Mouse (Mus musculus): ENCODE measurements around the gene Slc17a1.
A peak's percentile ranks its signal among the peaks of the same experiment; 100 is the strongest.

Slc17a1 gene

DNA sequence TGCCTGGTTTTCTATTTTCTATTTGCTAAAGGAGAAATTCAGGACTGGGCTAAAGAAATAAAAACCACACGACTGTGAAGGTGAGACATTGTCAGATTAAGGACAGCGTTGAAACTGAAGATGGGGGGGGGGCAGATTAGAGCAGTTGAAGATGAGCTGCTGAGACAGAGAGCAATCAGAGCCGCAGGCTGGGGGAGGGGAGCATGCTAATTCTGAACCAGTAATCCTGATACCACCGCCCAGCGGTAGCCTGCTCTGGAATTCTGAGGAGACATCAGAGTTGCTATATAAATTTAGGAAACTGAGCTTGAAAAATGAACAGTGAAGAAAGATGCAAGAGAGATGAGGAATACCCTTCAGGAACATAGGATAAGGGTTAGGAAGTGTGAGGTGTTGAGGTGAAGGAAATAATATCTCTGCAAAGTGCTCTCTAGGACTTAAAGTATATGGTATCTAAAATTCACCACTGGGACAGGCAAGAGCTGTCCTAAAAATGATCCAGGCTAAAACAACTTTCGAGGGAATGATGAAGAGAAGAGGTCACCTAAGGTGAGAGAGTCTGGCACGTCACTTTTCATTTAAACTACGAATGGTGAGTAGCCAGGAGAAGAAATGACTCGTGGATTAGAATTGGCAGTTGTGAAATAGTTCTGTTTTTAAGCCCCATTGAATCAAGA is 25.2 kb downstream of the Slc17a1 start:
- no peak for DNase-seq

- DNase-seq = no peak
Measured at GRCm38 (mm10) chr13:23893269-23893593, 25.7 kb downstream of the Slc17a1 start.

GRCm38 (mm10) chr13:23898242-23898641 is 30.7 kb downstream of the Slc17a1 start:
- DNase-seq = no peak

DNA sequence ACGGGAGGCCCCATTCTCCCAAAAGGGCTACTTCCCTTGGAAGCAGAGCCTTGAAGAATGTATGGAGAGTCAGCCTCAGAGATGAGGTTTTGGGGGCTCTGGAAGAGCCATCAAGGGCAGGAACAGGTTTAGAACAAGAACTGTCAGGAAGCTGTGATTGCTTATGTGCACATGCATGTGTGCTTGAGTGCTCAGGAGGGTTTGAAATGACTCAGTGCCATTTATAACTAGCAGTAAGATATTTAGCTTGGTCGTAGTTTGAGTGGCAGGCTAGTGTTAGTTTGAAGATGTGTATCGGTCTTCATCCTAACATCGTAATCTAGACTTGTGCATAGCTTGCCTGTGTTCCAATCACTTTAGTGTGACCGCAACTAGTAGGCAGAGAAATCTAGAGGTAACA is 39.4 kb downstream of the Slc17a1 start:
- DNase-seq = no peak

- DNase-seq = no peak
Measured at GRCm38 (mm10) chr13:23910121-23910520, 42.6 kb downstream of the Slc17a1 start.

DNA sequence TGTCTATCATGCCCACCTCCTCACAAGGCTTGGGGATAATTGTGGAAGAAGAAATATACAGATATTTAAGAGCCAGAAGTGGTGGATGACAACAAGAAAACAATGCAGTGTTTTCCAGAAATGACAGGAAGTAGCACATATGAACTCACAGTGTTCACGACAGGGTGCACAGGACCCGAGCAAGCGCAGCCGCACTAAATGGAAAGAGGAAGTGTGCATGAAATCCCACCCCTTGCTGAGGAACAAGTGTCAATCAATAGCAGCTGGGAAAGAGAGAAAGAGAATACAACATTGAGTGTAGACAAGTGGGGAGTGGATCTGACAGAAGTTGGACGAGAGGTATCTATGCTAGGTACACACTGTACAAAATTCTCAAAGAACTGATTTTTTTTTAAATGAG is 43.8 kb downstream of the Slc17a1 start:
- DNase-seq = no peak

GRCm38 (mm10) chr13:23913791-23914306 is 46.3 kb downstream of the Slc17a1 start:
- no peak for DNase-seq

DNA sequence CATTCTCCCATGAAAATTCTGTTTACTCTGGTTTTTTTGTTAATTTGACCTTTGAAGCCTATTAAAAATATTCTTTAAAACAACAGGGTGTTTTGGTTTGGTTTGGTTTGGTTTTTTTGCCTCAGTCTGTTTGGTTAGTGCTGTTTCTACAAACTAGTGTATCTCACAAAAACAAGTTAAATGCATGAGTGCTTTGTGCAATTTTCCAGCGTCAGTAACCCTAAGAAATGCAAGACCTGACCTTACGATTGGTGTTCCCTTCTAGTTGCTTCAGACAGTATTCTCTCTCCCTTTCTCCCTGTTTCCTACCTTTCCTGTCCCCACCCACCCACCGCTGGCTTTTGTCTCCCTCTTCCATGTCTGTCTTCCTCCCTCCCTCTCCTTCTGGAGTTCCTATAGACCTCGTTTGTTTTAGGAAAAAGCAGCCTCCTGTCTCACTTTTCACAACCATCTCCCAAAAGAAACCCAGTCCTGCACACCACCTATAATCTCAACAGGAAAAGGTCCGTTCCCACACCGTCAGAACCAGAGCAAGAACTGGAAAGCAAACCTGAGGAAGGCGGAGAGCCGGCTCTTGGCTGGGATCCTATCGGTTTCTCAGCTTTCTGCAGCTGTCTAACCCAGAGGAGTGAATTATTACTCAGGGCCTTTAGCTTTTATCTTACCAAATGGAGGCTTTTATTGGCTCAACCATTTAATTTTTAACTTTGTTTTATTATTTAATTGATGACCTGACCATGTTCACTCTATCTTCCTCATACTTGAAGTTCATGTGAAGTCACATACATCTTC is 47.0 kb downstream of the Slc17a1 start, which contains the start of gene Slc17a4:
TSS of gene Slc17a4 (minus strand) at position 634 of the 792 bp plus-strand sequence.
- DNase-seq = no peak

DNA sequence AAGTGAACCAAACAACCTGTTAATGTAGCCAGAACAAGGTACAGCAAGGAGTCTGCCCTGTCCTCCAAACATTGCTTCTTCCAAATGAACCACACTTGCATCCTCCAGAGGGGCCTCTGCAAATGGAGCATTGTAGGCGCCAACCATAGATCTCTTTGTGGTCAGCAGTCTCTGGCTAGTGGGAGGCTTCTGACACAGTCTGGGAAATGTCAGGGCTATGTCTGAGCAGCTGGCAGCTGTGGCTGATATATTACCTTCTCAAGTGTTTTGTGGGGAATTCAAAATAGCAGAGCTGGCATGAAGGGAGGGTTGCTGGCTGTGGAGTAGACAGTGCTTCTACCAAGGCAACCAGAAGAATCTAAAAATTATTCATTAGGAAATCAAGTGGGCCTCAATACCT is 48.6 kb downstream of the Slc17a1 start:
- no peak for DNase-seq

- DNase-seq = no peak
Measured at GRCm38 (mm10) chr13:23917674-23918073, 50.1 kb downstream of the Slc17a1 start.

DNA sequence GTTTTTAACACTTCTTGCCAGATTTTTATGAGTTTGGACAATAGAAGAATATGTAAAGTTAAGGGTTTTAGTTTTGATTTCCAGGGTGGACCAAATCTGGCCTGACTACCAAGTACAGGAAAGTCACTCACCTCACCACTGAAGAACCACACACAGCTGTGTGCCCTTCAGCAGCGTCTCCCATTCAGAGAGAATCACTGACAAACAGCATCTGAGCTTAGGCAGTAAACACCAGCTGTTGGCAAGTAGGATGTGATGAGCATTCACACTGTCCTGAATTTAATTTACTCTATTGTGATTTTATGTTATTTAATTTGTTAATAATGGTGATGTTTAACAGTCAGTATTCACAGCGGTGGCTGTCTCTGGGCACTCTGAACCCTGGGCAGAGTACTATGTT is 58.2 kb downstream of the Slc17a1 start:
- DNase-seq = no peak

DNA sequence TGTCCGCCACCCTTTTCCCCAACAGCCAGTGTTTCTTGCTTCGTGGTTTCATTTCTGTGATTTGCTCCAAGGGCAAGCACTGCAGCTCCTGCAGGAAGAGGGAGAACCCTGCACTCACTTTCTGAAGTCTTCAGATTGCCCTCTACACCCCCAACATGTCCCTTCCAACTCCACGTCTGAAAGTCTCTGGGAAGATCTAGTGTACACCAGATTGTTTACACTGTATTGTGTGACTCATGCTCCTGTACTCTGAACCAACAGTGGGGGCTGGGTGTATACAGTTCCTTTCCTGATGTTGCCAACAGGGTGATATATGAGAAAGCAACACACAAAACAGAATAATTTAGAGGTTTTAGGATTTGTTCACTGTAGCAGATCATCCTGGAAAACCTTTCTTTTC is 61.1 kb downstream of the Slc17a1 start:
- no peak for DNase-seq

DNA sequence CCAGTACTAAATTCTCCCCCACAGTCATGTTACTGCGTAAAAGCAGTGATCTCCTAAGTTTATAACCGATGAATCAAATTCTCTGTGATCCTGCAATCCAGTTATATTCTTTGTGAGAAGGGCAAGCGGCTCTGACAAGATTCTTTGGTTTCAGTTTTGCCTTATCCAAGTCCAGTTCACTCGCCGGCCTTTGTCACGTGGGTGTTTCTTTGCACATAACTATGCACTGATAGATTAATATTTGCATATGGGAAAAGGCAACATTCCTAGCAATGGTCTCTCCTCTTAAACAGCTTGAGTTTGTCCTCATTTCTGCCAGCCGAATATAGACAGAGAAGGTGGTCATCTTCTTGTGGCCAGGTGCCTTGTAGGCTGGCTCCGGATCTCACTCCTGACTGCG is 62.9 kb downstream of the Slc17a1 start:
- no peak for DNase-seq

DNA sequence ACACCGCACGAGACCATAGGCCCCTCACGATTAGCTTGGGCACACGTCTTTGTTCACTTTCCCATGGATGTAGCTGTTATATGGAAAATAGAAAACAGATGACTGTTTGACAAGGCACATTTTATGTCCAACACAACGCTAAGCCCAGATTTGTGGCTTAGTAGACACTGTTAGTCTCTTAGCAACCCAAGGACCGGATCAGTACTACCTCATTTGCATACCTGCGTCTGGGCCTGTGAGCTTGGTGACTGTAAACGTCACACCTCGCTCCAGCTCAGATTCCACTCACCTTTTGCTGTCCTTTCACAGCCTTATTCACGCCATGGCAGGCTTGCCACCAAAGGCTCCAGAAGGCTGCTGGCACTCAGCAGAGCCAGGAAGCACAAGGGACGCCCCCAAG is 63.4 kb downstream of the Slc17a1 start:
- DNase-seq = no peak

DNA sequence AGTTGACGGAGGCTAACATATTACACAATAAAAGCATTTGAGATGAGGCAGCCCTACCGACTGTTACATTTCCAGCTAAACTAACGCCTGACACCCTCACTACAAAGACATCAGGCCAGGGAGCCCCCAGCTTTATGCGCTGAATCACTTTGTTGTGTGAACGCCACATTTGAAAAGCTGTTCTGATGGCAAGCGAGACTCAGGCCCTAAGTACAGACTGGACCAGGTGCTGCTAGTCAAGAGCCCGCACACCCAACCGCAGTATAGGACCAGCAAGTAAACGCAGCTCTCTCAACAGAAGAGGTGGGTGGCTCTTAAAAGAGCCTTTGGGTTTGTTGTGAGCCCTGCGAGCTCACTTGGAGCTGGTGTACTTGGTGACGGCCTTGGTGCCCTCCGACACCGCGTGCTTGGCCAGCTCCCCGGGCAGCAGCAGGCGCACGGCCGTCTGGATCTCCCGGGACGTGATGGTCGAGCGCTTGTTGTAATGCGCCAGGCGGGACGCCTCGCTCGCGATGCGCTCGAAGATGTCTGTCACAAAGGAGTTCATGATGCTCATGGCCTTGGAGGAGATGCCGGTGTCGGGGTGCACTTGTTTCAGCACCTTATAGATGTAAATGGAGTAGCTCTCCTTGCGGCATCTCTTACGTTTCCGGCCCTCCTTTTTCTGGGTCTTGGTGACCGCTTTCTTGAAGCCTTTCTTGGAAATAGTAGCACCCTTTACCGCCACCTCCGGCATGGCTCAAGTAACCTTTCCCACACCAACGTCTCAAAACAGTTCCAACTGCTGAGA is 66.1 kb downstream of the Slc17a1 start, which contains the start of gene Hist1h2ba:
TSS of gene Hist1h2ba (minus strand) at position 736 of the 790 bp plus-strand sequence.
- DNase-seq = no peak

DNA sequence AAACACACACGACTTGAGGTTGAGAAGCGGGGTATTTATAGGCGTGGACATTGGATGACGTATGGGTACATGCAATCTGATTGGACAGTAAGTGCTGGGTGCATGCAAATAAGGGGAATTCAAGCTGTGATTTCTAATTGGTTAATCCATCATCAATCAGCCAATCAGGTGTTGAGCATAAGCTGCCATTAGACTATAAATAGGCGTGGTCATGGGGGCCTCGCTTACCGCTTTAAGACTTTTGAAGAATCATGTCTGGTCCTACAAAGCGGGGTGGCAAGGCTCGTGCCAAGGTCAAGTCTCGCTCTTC is 66.6 kb downstream of the Slc17a1 start, which contains the start of gene Hist1h2aa:
TSS of gene Hist1h2aa (plus strand) at position 252 of the 310 bp plus-strand sequence.
- no peak for DNase-seq

DNA sequence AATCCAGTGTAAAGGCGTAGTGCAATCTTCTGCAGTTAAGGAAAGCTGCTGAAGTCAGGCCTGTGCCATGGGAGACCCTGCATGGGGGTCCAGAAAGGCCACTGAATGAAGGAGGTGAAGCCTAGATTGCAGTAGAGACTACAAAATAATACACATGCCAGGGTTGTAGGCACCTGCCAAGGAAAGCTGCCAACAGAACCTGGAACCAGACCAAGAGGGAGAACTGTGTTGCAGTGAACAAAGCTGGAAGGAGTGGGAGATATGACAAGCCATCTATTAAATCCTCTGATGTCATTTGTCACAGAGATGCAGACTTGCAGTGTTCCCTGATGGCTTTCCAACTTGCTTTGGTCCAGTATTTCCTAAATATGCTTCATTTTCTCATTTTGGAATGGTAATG is 71.1 kb downstream of the Slc17a1 start:
- DNase-seq = peak; percentile 75 to 86

DNA sequence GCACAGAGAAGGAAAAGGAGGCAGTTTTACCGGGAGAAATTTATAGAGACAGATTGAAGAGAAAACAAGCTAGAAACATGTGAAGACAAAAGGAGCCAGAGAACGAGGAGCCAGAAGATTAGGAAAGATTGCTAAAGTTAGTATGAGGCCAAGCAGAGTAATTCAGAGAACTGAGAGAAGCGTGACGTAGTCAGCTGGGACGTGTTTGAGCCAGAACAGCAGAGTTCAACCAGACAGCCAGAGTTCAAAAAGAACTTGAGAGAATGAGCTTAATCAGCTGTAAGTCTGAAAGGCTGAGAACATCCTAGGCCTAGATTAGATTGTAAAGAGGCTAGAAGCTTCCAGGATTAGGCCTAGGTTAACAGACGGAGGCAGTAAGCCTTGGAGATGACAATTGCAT is 72.7 kb downstream of the Slc17a1 start:
- DNase-seq = no peak

DNA sequence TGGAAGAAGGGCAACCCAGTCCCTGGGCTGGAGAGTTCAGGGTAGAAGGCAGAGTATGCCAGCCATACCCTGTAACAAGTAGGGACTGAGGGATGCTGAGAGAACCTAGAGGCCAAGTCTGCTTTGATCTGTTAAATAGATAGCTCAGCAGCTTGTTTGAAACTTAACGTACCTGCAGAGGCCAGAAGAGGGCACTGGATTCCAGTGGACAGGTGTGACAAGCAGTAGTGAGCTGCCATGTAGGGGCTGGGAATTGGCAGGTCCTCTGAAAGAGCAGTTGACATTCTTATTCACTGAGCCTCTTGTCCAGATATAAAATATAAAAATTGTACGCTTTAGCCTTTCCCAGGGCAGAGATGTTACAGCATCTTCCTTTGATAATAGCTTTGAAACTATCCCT is 75.3 kb downstream of the Slc17a1 start:
- peak in 1 of 2 experiments; percentile 5 for DNase-seq

All from cerebellum, postnatal 25 days (tissue).